Mouse (Mus musculus) limb, embryonic 12.5 days (tissue): ENCODE measurements around the gene Ubqlnl. TPM values are rescaled to one million over a fixed set of nuclear protein-coding genes. Genes with fewer than 3 reads are reported as not detected.

ENCODE experiments used
- ATAC-seq: fragments of 200-750 bp; cut with Nextera tagmentation; 2 replicates; pipeline ENCODE4 v1.8.0; 2017; ENCODE audit warnings: low read depth, moderate TSS enrichment; ENCODE audit not compliant: insufficient number of reproducible peaks, insufficient read depth, low FRiP score, low TSS enrichment
- H3K27ac ChIP-seq: fragments of 300-500 bp; sonication (generic); 2 replicates; pipeline ENCODE4 v1.5.1; 2016; ENCODE audit warnings: mild to moderate bottlenecking, moderate library complexity
- H3K27me3 ChIP-seq: fragments of 300-500 bp; sonication (generic); 2 replicates; pipeline ENCODE4 v1.6.1; 2016; ENCODE audit warnings: mild to moderate bottlenecking, moderate library complexity
- H3K36me3 ChIP-seq: fragments of 300-500 bp; sonication (generic); 2 replicates; pipeline ENCODE4 v1.6.1; 2016; ENCODE audit warnings: mild to moderate bottlenecking, moderate library complexity
- H3K4me1 ChIP-seq: fragments of 300-500 bp; sonication (generic); replicated peaks from 2 replicates; pipeline ENCODE4 v1.6.1; 2016
- H3K4me2 ChIP-seq: fragments of 300-500 bp; sonication (generic); 2 replicates; pipeline ENCODE4 v1.6.1; 2016; ENCODE audit warnings: mild to moderate bottlenecking, moderate library complexity
- H3K4me3 ChIP-seq: fragments of 300-500 bp; sonication (generic); replicated peaks from 2 replicates; pipeline ENCODE4 v1.5.1; 2016; ENCODE audit warnings: mild to moderate bottlenecking
- H3K9ac ChIP-seq: fragments of 300-500 bp; sonication (generic); replicated peaks from 2 replicates; pipeline ENCODE4 v1.6.1; 2016; ENCODE audit warnings: mild to moderate bottlenecking, moderate library complexity
- H3K9me3 ChIP-seq: fragments of 300-500 bp; sonication (generic); 2 replicates; pipeline ENCODE4 v1.6.1; 2016; ENCODE audit warnings: mild to moderate bottlenecking, moderate library complexity
- WGBS: fragments of 180-500 bp; shearing (Covaris S2); methylation state at CpG from one replicate; pipeline ENCODE4 v1.1.7; 2016; 5-methylcytosine and 5-hydroxymethylcytosine counted together
- polyA plus RNA-seq: library from polyadenylated mRNA; unstranded; fragments of >200 nt; fragmentation: Nextera tagmentation; extraction: Ambion mirVana; gene quantifications from 2 replicates; pipeline ENCODE4 v1.2.1, GENCODE M21; 2016

The Ubqlnl gene
- not detected in 2 replicates for polyA plus RNA-seq

DNA sequence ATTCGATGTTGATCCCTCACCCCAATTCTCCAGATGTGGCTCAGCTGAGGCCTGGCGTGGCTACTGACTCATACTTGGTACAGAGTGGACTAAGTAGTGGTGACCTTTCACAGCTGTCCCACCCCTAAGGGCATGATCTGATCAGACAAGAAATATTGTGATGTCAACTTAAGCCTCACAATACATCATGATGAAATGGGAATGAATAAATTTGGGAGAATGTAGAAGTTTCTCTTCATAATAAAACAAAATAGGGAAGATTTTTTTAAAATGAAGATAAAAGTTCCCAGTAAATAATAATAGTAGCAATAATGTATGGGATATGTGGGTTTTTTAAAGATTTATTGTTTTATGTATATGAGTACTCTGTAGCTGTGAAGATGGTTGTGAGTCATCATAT, at the start of gene Ubqlnl:
Ubqlnl (minus strand) TSS at position 101 of the 400 bp plus-strand sequence.
- no peaks in the 10 kb centered on the region for H3K4me1 ChIP-seq
- no peak within 1 kb of the TSS for H3K27ac ChIP-seq
- H3K9ac ChIP-seq: no peak within 1 kb of the TSS
- ATAC-seq: no peak
- H3K4me2 ChIP-seq: no peak within 1 kb of the TSS
- H3K9me3 ChIP-seq: 0 out of 2 replicates have a peak, but pooled peaks cover 3% of the 10 kb centered on the region
- no peaks in the 10 kb centered on the region for H3K27me3 ChIP-seq
- H3K36me3 ChIP-seq: no peaks in the 10 kb centered on the region
- H3K4me3 ChIP-seq: no peak within 1 kb of the TSS
- WGBS: 83% methylated on average over 2 of the region's 2 CpGs

DNA sequence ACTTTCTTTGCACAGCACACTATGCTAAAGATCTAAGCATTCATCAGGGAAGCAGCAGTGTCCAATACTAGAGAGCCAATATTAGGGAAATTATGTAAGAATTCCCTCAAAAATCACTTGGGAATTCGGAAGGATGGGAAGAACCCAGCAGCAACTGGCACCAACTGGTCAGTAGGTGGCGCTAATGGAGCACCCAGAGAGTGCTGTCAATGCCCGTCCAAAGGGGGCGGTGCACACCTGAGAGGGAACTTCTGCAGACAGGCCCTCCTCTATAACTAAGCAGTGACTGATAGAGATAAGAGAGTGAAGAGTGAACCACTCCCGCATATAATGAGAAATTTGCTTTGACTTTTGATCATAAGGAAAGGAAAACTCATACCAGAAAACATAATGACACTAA, 49.5 kb upstream of the Ubqlnl start:
- Histone ChIP-seq H3K4me3 (no peak overlapping the region), H3K36me3 (no peaks in the 10 kb centered on the region), H3K9ac (no peak overlapping the region), H3K27ac (no peak overlapping the region), H3K27me3 (no peaks in the 10 kb centered on the region), H3K4me1 (no peaks in the 10 kb centered on the region), H3K4me2 (no peak overlapping the region), H3K9me3 (no peaks in the 10 kb centered on the region)
- 5% methylated on average over 5 of the region's 5 CpGs for WGBS
- no peak for ATAC-seq

DNA sequence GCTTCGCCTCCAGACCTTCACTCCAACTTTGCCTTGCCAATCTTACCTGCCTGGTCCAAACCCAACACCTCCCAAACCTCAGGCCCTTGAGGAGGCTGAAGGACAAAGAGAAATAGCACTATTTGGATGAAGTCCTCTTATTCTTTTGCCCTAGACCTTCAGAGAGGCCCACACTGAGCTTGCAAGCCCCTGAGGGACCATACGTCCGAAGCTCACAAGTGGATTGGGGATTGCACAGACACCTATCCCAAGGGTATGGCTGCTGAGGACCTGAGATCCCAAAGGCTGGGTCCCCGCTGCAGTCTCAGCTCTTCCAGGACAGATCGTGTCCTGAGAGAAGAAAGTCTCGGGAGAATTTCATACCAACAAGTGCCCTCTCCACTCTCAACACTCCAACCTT, 45.5 kb upstream of the Ubqlnl start, which contains the start of gene Olfr649:
Olfr649 (minus strand) TSS at position 101 of the 400 bp plus-strand sequence.
- no peak within 1 kb of the TSS for H3K4me3 ChIP-seq
- no peaks in the 10 kb centered on the region for H3K27me3 ChIP-seq
- whole genome bisulfite sequencing: 85% methylated on average over 6 of the region's 6 CpGs
- no peak for ATAC-seq
- no peaks in the 10 kb centered on the region for H3K4me1 ChIP-seq
- no peak within 1 kb of the TSS for H3K4me2 ChIP-seq
- H3K9me3 ChIP-seq: no peaks in the 10 kb centered on the region
- no peak within 1 kb of the TSS for H3K9ac ChIP-seq
- H3K36me3 ChIP-seq: no peaks in the 10 kb centered on the region
- H3K27ac ChIP-seq: no peak within 1 kb of the TSS

- Histone ChIP-seq H3K9ac (no peak overlapping the region), H3K27ac (no peak overlapping the region), H3K36me3 (no peaks in the 10 kb centered on the region), H3K27me3 (no peaks in the 10 kb centered on the region), H3K4me1 (no peaks in the 10 kb centered on the region), H3K9me3 (no peaks in the 10 kb centered on the region), H3K4me3 (no peak overlapping the region), H3K4me2 (no peak overlapping the region)
- ATAC-seq: no peak
- WGBS: 60% methylated on average over 9 of the region's 9 CpGs
These were observed 40.9 kb upstream of the Ubqlnl start for GRCm38 (mm10) chr7:104191275-104191674.

- Histone ChIP-seq H3K9me3 (no peaks in the 10 kb centered on the region), H3K27me3 (no peaks in the 10 kb centered on the region), H3K4me1 (no peaks in the 10 kb centered on the region), H3K27ac (no peak within 1 kb of the TSS), H3K4me3 (no peak within 1 kb of the TSS), H3K9ac (no peak within 1 kb of the TSS), H3K4me2 (no peak within 1 kb of the TSS), H3K36me3 (no peaks in the 10 kb centered on the region)
- ATAC-seq: no peak
- WGBS: 97% methylated on average over 2 of the region's 2 CpGs
These were observed 32.9 kb upstream of the Ubqlnl start, which contains the start of gene Olfr648 for GRCm38 (mm10) chr7:104183292-104183691. Olfr648 (minus strand) TSS chr7:104183392.

DNA sequence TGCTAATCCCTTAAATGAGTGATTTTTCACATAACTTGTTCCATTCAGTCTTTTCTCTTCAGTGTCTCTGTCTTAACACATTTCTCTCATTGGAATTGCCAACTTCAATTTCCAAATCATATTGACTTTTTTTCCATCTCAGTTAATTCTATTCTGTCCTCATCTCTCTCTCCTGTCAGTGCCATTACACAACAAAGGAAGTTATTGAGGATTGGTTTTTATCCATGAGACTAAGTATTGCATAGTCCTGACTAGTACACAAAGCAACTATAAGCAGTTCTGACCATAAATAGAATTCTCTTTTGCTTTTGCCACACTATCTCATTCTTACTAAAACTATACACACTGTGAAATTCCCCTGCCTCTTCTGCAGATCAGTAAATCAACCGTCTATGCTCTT, 28.7 kb upstream of the Ubqlnl start:
- ATAC-seq: no peak
- H3K4me3 ChIP-seq: no peak overlapping the region
- 95% methylated on average over 1 of the region's 1 CpGs for WGBS
- no peak overlapping the region for H3K27ac ChIP-seq
- H3K36me3 ChIP-seq: no peaks in the 10 kb centered on the region
- no peaks in the 10 kb centered on the region for H3K4me1 ChIP-seq
- H3K27me3 ChIP-seq: no peaks in the 10 kb centered on the region
- no peak overlapping the region for H3K4me2 ChIP-seq
- no peaks in the 10 kb centered on the region for H3K9me3 ChIP-seq
- no peak overlapping the region for H3K9ac ChIP-seq

DNA sequence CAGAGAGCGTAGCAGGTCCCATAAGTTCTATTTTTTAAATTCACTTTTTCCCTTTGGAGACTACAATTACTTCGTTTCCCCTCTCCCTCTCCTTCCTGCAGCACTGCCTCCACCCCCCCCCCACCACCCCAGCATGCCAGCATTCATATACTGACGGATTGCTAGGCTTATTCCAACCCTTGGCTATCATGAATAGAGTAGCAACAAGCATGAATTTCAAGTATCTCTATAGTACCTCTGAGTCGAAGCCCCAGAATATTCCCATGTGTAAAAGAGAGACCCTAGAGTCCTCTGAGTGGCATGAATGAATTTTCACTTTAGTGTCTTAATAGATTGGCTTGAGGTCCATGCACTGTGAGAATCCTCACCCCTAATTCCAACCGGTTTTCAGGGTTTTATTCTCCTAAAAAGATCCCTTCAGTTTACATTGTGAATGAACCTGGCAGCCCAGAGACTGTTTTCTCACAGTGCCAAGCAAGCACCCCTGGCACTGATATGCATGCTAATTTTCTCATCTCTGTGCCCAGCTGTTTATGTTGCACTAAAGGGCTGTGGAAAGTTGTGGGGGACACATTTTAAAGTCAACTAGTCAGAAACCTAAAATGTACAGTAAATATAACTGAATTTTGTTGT, 28.2 kb upstream of the Ubqlnl start:
- no peaks in the 10 kb centered on the region for H3K27me3 ChIP-seq
- 73% methylated on average over 5 of the region's 5 CpGs for whole genome bisulfite sequencing
- H3K4me3 ChIP-seq: no peak overlapping the region
- H3K4me2 ChIP-seq: no peak overlapping the region
- ATAC-seq: no peak
- H3K36me3 ChIP-seq: no peaks in the 10 kb centered on the region
- H3K27ac ChIP-seq: no peak overlapping the region
- H3K9ac ChIP-seq: no peak overlapping the region
- no peaks in the 10 kb centered on the region for H3K4me1 ChIP-seq
- no peaks in the 10 kb centered on the region for H3K9me3 ChIP-seq

- H3K4me2 ChIP-seq: no peak overlapping the region
- ATAC-seq: no peak
- 88% methylated on average over 1 of the region's 1 CpGs for WGBS
- no peaks in the 10 kb centered on the region for H3K27me3 ChIP-seq
- H3K27ac ChIP-seq: no peak overlapping the region
- no peak overlapping the region for H3K4me3 ChIP-seq
- H3K9ac ChIP-seq: no peak overlapping the region
- no peaks in the 10 kb centered on the region for H3K4me1 ChIP-seq
- no peaks in the 10 kb centered on the region for H3K36me3 ChIP-seq
- no peaks in the 10 kb centered on the region for H3K9me3 ChIP-seq
These were observed 24.7 kb upstream of the Ubqlnl start for GRCm38 (mm10) chr7:104175085-104175484.

GRCm38 (mm10) chr7:104169634-104170204, 19.4 kb upstream of the Ubqlnl start:
- 69% methylated on average over 6 of the region's 6 CpGs for WGBS

GRCm38 (mm10) chr7:104167105-104167504, 16.7 kb upstream of the Ubqlnl start:
- Histone ChIP-seq H3K9me3 (no peaks in the 10 kb centered on the region), H3K9ac (no peak overlapping the region), H3K27ac (no peak overlapping the region), H3K4me1 (no peaks in the 10 kb centered on the region), H3K36me3 (no peaks in the 10 kb centered on the region), H3K27me3 (no peaks in the 10 kb centered on the region), H3K4me3 (no peak overlapping the region), H3K4me2 (no peak overlapping the region)
- 80% methylated on average over 6 of the region's 6 CpGs for WGBS
- no peak for ATAC-seq

More at GRCm38 (mm10) chr7:104169634-104170204, 19.4 kb upstream of the Ubqlnl start:
- no peak for ATAC-seq
- Histone ChIP-seq H3K4me1 (no peaks in the 10 kb centered on the region), H3K36me3 (no peaks in the 10 kb centered on the region), H3K9me3 (no peaks in the 10 kb centered on the region), H3K9ac (no peak overlapping the region), H3K27ac (no peak overlapping the region), H3K4me3 (no peak overlapping the region), H3K4me2 (no peak overlapping the region), H3K27me3 (no peaks in the 10 kb centered on the region)

GRCm38 (mm10) chr7:104143179-104143578, 7.2 kb downstream of the Ubqlnl start, which contains the start of gene Ubqln3:
Ubqln3 (minus strand) TSS chr7:104143279.
- no peak for ATAC-seq
- H3K4me1 ChIP-seq: no peaks in the 10 kb centered on the region
- no peak within 1 kb of the TSS for H3K27ac ChIP-seq
- 68% methylated on average over 3 of the region's 3 CpGs for WGBS
- H3K36me3 ChIP-seq: no peaks in the 10 kb centered on the region
- H3K9me3 ChIP-seq: peaks cover 6% of the 10 kb centered on the region; the same call in 1 of the 2 replicates
- no peak within 1 kb of the TSS for H3K4me2 ChIP-seq
- no peaks in the 10 kb centered on the region for H3K27me3 ChIP-seq
- no peak within 1 kb of the TSS for H3K4me3 ChIP-seq
- no peak within 1 kb of the TSS for H3K9ac ChIP-seq
